Mouse (Mus musculus) liver, embryonic 14.5 days (tissue): ENCODE measurements around the gene Olfr826. TPM values are rescaled to one million over a fixed set of nuclear protein-coding genes. Genes with fewer than 3 reads are reported as not detected.

Experiments
- polyA plus RNA-seq, 2 experiments: library from polyadenylated mRNA; depleted of rRNA in 1 of 2; stranded (reverse) in 1 of 2; unstranded in 1 of 2; fragments of >200 nt; fragmentation: Nextera tagmentation in 1 of 2; extraction: Ambion mirVana in 1 of 2; gene quantifications; 2 replicates each; pipeline versions ENCODE4 v1.2.1 to v1.2.3; 2012 to 2014

Olfr826 gene
- polyA plus RNA-seq, 2 experiments, result not detected

Other genes starting within 250 kb of the Olfr826 start
- not detected in 2 replicates for gene Olfr818, start 235.1 kb downstream of the Olfr826 start, polyA plus RNA-seq (2012; rRNA removed)
- gene Olfr818, start 235.1 kb downstream of the Olfr826 start, polyA plus RNA-seq (2014; fragmentation: Nextera tagmentation; extraction: Ambion mirVana), result not detected in 2 replicates
- gene Olfr819, start 216.9 kb downstream of the Olfr826 start, polyA plus RNA-seq (2012; rRNA removed), result not detected in 2 replicates
- not detected in 2 replicates for gene Olfr819, start 216.9 kb downstream of the Olfr826 start, polyA plus RNA-seq (2014; fragmentation: Nextera tagmentation; extraction: Ambion mirVana)
- not detected in 2 replicates for gene Olfr247, start 208.0 kb downstream of the Olfr826 start, polyA plus RNA-seq (2012; rRNA removed)
- gene Olfr247, start 208.0 kb downstream of the Olfr826 start, polyA plus RNA-seq (2014; fragmentation: Nextera tagmentation; extraction: Ambion mirVana), result not detected in 2 replicates
- gene Gm10310, start 199.1 kb downstream of the Olfr826 start, polyA plus RNA-seq (2012; rRNA removed), result not detected in 2 replicates
- gene Gm10310, start 199.1 kb downstream of the Olfr826 start, polyA plus RNA-seq (2014; fragmentation: Nextera tagmentation; extraction: Ambion mirVana), result not detected in 2 replicates
- gene Olfr820, start 171.6 kb downstream of the Olfr826 start, polyA plus RNA-seq (2012; rRNA removed), result not detected in 2 replicates
- gene Olfr820, start 171.6 kb downstream of the Olfr826 start, polyA plus RNA-seq (2014; fragmentation: Nextera tagmentation; extraction: Ambion mirVana), result not detected in 2 replicates
- gene Olfr821, start 153.8 kb downstream of the Olfr826 start, polyA plus RNA-seq (2012; rRNA removed), result not detected in 2 replicates
- not detected in 2 replicates for gene Olfr821, start 153.8 kb downstream of the Olfr826 start, polyA plus RNA-seq (2014; fragmentation: Nextera tagmentation; extraction: Ambion mirVana)
- gene Olfr822, start 113.0 kb downstream of the Olfr826 start, polyA plus RNA-seq (2012; rRNA removed), result not detected in 2 replicates
- gene Olfr822, start 113.0 kb downstream of the Olfr826 start, polyA plus RNA-seq (2014; fragmentation: Nextera tagmentation; extraction: Ambion mirVana), result not detected in 2 replicates
- gene Olfr823, start 68.8 kb downstream of the Olfr826 start, polyA plus RNA-seq (2012; rRNA removed), result not detected in 2 replicates
- gene Olfr823, start 68.8 kb downstream of the Olfr826 start, polyA plus RNA-seq (2014; fragmentation: Nextera tagmentation; extraction: Ambion mirVana), result not detected in 2 replicates
- gene Olfr824, start 54.2 kb downstream of the Olfr826 start, polyA plus RNA-seq (2012; rRNA removed), result not detected in 2 replicates
- gene Olfr824, start 54.2 kb downstream of the Olfr826 start, polyA plus RNA-seq (2014; fragmentation: Nextera tagmentation; extraction: Ambion mirVana), result not detected in 2 replicates
- not detected in 2 replicates for gene Olfr825, start 17.4 kb downstream of the Olfr826 start, polyA plus RNA-seq (2012; rRNA removed)
- not detected in 2 replicates for gene Olfr825, start 17.4 kb downstream of the Olfr826 start, polyA plus RNA-seq (2014; fragmentation: Nextera tagmentation; extraction: Ambion mirVana)
- gene Olfr827, start 30.2 kb upstream of the Olfr826 start, polyA plus RNA-seq (2012; rRNA removed), result not detected in 2 replicates
- gene Olfr827, start 30.2 kb upstream of the Olfr826 start, polyA plus RNA-seq (2014; fragmentation: Nextera tagmentation; extraction: Ambion mirVana), result not detected in 2 replicates
- gene Neurod4, start 96.1 kb upstream of the Olfr826 start, polyA plus RNA-seq (2012; rRNA removed), result not detected in 2 replicates
- gene Neurod4, start 96.1 kb upstream of the Olfr826 start, polyA plus RNA-seq (2014; fragmentation: Nextera tagmentation; extraction: Ambion mirVana), result not detected in 2 replicates
- gene Tespa1, start 138.7 kb upstream of the Olfr826 start, polyA plus RNA-seq (2012; rRNA removed), result 0.71 and 1.3 TPM in 2 replicates
- 0.93 and 1.2 TPM in 2 replicates for gene Tespa1, start 138.7 kb upstream of the Olfr826 start, polyA plus RNA-seq (2014; fragmentation: Nextera tagmentation; extraction: Ambion mirVana)
- gene Vmn2r84, start 210.1 kb upstream of the Olfr826 start, polyA plus RNA-seq (2012; rRNA removed), result not detected in 2 replicates
- gene Vmn2r84, start 210.1 kb upstream of the Olfr826 start, polyA plus RNA-seq (2014; fragmentation: Nextera tagmentation; extraction: Ambion mirVana), result 0.01 and 0.03 TPM in 2 replicates
- not detected in 2 replicates for gene Vmn2r85, start 245.5 kb upstream of the Olfr826 start, polyA plus RNA-seq (2012; rRNA removed)
- not detected in 2 replicates for gene Vmn2r85, start 245.5 kb upstream of the Olfr826 start, polyA plus RNA-seq (2014; fragmentation: Nextera tagmentation; extraction: Ambion mirVana)